Mouse (Mus musculus): ENCODE measurements around the gene Zfyve19.

Gene Zfyve19

DNA sequence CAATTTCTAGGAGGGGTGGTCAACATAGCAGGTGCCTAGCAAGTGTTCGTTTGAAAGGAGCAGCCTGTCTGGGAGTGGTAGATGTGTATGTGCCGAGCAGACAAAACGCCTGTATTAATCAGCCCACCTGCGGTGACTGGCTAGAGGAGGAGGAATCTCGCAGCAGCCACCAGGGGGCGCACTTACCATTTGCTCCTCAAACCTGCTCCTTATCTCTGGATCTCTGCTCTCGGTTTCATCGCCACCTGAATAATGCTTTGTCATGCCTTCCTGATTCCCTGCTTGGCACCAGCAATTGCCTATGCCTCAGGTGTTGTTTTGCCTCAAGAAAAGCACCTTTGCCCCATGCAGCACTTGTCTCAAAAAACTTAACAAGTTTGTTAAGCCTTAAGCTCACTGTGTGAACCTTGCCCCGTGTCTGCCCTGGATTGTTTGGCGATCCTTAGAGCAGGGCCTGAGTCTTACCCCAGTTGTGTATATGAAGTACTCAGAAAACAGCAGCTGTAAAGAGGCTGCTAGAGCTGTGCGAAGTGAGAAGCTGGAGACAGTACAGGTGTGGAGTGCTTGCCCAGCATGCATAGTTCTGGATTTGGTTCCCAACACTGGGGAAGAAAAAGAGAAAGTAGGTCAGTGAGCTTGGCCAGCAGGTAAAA, 42.5 kb downstream of the Zfyve19 start:
- DNase-seq (ENCODE audit: low spot score in 2 of 2): peak; percentile 42 to 80

GRCm38 (mm10) chr2:119254976-119255375, 46.6 kb downstream of the Zfyve19 start:
- no peak for DNase-seq (ENCODE audit: low spot score in 2 of 2)

DNA sequence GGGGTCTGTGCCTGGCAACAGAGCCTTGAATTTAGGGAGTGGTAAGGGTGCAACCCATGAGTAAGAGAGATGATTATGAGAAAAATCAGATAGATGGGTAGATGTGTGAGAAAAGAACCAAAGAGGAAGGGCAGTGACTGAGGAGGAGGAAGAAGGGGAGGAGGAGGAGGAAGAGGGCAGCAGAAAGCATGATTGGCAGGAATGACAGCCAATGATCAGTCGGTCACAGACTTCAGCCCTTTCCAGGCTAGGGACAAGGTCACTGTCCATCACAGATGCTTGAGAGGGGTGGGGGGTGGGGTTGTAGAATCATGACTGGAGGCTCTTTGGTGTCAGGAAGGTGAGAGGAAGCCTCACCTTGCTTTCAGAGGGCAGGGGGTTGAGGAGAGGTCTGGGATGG, 52.1 kb downstream of the Zfyve19 start:
- DNase-seq (ENCODE audit: low spot score in 2 of 2): no peak

DNA sequence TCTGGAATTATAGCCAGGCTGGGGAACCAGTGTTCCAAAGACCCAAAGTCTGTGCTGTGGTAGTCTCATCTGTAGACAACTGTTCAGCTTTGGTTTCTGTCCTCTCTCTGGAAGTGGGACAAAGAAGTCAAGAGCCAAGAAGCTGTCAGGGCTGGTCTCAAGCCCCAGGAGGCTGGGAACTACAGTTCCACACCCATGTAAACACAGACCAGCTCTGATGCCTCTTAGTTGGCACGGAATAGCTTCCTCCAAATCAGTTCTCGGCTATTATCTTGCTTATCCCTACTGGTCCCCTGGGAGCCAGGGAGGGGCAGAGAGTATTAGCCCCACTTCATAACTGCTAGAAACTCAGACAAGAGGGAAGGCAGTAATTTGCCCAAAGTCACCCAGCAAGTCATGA, 52.9 kb downstream of the Zfyve19 start:
- DNase-seq (ENCODE audit: low spot score in 2 of 2): no peak

DNA sequence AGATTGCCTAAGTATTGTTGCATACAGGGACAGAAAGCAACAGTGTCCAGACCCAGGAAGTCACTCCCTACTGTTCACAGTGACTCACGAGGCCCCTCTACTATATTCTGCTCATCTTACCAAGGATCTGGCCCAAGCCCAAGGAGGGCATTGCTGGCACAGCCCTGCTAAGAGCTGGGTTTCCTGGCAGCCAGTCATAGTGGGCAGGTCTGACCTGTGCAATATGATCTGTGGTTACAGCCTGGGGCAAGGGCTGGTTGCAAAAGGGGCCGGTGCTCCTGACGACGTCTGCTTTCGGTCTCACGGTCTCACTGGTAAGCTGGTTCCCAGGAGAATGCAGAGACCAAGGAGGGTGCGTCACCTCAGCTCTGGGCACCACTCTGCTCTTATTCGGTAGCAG, 54.6 kb downstream of the Zfyve19 start:
- no peak for DNase-seq (ENCODE audit: low spot score in 2 of 2)

DNA sequence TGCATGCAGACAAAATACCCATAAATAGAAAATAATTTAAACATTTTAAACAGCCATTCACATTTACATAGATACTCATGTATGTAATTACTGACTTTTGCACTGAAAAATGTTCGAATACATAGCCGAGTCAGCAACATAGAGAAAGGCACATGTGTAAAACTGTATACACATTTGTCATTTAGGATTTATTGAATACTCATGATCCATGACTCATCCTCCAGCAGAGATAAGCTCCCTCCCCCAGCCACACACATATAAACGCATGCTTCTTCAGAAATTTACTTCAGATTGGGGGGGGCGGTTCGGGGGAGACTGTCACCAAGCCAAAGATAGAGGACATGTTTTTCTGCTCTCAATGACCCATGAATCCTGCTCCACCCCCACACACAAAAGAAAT, 55.4 kb downstream of the Zfyve19 start:
- no peak for DNase-seq (ENCODE audit: low spot score in 2 of 2)

Measured in left cerebral cortex, adult 9 months (tissue).